Mouse (Mus musculus): ENCODE results near the gene Sik3. TPM values are rescaled to one million over a fixed set of nuclear protein-coding genes. Genes with fewer than 3 reads are reported as not detected.

The Sik3 gene
- polyA plus RNA-seq, 1 experiment from 2014 or later: 6.4 TPM

DNA sequence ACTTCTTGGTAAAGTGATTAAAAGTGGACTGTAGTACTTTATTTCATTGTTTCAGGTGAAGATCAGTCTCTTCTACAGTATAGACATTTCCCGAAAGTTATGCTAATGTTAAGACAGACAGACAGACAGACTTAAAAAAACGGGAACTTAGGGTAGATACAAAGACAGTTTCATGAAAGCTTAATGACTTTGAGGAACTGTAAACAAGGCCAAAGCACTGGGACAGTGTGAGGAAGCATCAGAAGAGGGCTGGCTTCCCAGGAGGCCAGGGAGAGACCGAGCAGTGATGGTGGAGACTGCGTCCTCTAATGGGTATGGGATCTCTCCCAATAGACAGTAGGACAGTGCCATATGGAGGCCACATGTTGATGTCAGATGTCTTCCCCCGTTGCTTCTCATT lies 86.5 kb downstream of the Sik3 start:
- WGBS: 92% methylated on average over 5 of the region's 5 CpGs
- no peaks in the 10 kb centered on the region for H3K27me3 ChIP-seq (ENCODE audit: insufficient read depth, poor library complexity, severe bottlenecking)
- H3K4me1 ChIP-seq: peaks cover 6% of the 10 kb centered on the region
- H3K9me3 ChIP-seq: no peaks in the 10 kb centered on the region
- no peak overlapping the region for H3K4me3 ChIP-seq
- H3K36me3 ChIP-seq: no peaks in the 10 kb centered on the region
- DNase-seq (ENCODE audit: low spot score): no peak
- no peak overlapping the region for H3K27ac ChIP-seq

- Histone ChIP-seq H3K27me3 (ENCODE audit: insufficient read depth, poor library complexity, severe bottlenecking) (no peaks in the 10 kb centered on the region), H3K4me1 (peaks cover 9% of the 10 kb centered on the region), H3K27ac (no peak overlapping the region), H3K4me3 (no peak overlapping the region), H3K36me3 (no peaks in the 10 kb centered on the region), H3K9me3 (no peaks in the 10 kb centered on the region)
- WGBS: 94% methylated on average over 7 of the region's 7 CpGs
- no peak for DNase-seq (ENCODE audit: low spot score)
These were observed 90.5 kb downstream of the Sik3 start for GRCm38 (mm10) chr9:46103154-46103553.

DNA sequence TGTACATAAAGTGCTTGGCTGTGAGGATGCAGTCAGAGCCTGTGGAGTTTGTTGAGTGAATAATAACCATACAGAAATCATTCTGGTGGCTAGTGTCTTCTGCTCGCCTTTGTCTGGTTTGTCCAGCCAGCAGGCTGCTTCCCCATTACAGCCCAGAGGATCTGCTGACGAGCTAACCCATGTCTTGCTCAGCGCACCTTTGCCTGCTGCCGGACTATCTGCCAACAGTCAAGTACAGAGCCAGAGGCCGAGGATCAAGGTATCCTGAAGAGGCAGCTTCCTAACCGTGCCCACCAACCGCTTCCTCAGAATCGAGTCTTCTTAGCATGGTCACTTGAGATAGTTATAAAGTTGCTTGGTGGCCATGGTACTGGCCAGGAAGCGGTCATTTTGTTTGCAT lies 93.5 kb downstream of the Sik3 start:
- WGBS: 79% methylated on average over 9 of the region's 9 CpGs
- no peak for DNase-seq (ENCODE audit: low spot score)
- Histone ChIP-seq H3K27me3 (ENCODE audit: insufficient read depth, poor library complexity, severe bottlenecking) (no peaks in the 10 kb centered on the region), H3K4me3 (no peak overlapping the region), H3K9me3 (no peaks in the 10 kb centered on the region), H3K36me3 (no peaks in the 10 kb centered on the region), H3K27ac (no peak overlapping the region), H3K4me1 (peaks cover 12% of the 10 kb centered on the region)

GRCm38 (mm10) chr9:46110648-46111047 lies 98.0 kb downstream of the Sik3 start:
- H3K36me3 ChIP-seq: no peaks in the 10 kb centered on the region
- H3K4me3 ChIP-seq: peak overlapping the region; percentile 13; the same call in 1 of the 2 replicates
- H3K27me3 ChIP-seq (ENCODE audit: insufficient read depth, poor library complexity, severe bottlenecking): no peaks in the 10 kb centered on the region
- H3K4me1 ChIP-seq: peaks cover 36% of the 10 kb centered on the region
- no peak for DNase-seq (ENCODE audit: low spot score)
- peak overlapping the region; percentile 42; the same call in 1 of the 2 replicates for H3K27ac ChIP-seq
- H3K9me3 ChIP-seq: no peaks in the 10 kb centered on the region
- 40% methylated on average over 7 of the region's 7 CpGs for WGBS

GRCm38 (mm10) chr9:46111334-46111733 lies 98.7 kb downstream of the Sik3 start:
- H3K4me1 ChIP-seq: peaks cover 39% of the 10 kb centered on the region
- H3K9me3 ChIP-seq: no peaks in the 10 kb centered on the region
- no peak overlapping the region for H3K4me3 ChIP-seq
- H3K27me3 ChIP-seq (ENCODE audit: insufficient read depth, poor library complexity, severe bottlenecking): no peaks in the 10 kb centered on the region
- no peaks in the 10 kb centered on the region for H3K36me3 ChIP-seq
- H3K27ac ChIP-seq: no peak overlapping the region
- no peak for DNase-seq (ENCODE audit: low spot score)

GRCm38 (mm10) chr9:46112246-46112645 lies 99.6 kb downstream of the Sik3 start:
- Histone ChIP-seq H3K36me3 (no peaks in the 10 kb centered on the region), H3K27ac (0 out of 2 replicates have a peak overlapping the region, but pooled peaks have one; percentile 16), H3K27me3 (ENCODE audit: insufficient read depth, poor library complexity, severe bottlenecking) (no peaks in the 10 kb centered on the region), H3K4me1 (peaks cover 38% of the 10 kb centered on the region), H3K9me3 (no peaks in the 10 kb centered on the region), H3K4me3 (no peak overlapping the region)
- no peak for DNase-seq (ENCODE audit: low spot score)
- 53% methylated on average over 5 of the region's 5 CpGs for WGBS

GRCm38 (mm10) chr9:46118844-46119385 lies 106.3 kb downstream of the Sik3 start:
- Histone ChIP-seq H3K4me1 (peaks cover 33% of the 10 kb centered on the region), H3K27ac (no peak overlapping the region), H3K4me3 (no peak overlapping the region), H3K9me3 (no peaks in the 10 kb centered on the region), H3K36me3 (peaks cover 4% of the 10 kb centered on the region; the same call in 1 of the 2 replicates), H3K27me3 (ENCODE audit: insufficient read depth, poor library complexity, severe bottlenecking) (peaks cover 10% of the 10 kb centered on the region)
- 93% methylated on average over 8 of the region's 8 CpGs for WGBS
- DNase-seq (ENCODE audit: low spot score): no peak

GRCm38 (mm10) chr9:46119943-46120441 lies 107.4 kb downstream of the Sik3 start:
- DNase-seq (ENCODE audit: low spot score): peak; percentile 93
- H3K4me3 ChIP-seq: no peak overlapping the region
- H3K27ac ChIP-seq: peak overlapping the region; percentile 69; the same call in 1 of the 2 replicates
- peaks cover 12% of the 10 kb centered on the region; the same call in 1 of the 2 replicates for H3K36me3 ChIP-seq
- H3K9me3 ChIP-seq: no peaks in the 10 kb centered on the region
- 6% methylated on average over 6 of the region's 6 CpGs for WGBS
- peaks cover 33% of the 10 kb centered on the region for H3K4me1 ChIP-seq
- peaks cover 18% of the 10 kb centered on the region for H3K27me3 ChIP-seq (ENCODE audit: insufficient read depth, poor library complexity, severe bottlenecking)

GRCm38 (mm10) chr9:46120468-46121253 lies 108.0 kb downstream of the Sik3 start:
- Histone ChIP-seq H3K4me3 (no peak overlapping the region), H3K4me1 (peaks cover 26% of the 10 kb centered on the region), H3K36me3 (peaks cover 19% of the 10 kb centered on the region; the same call in 1 of the 2 replicates), H3K27me3 (ENCODE audit: insufficient read depth, poor library complexity, severe bottlenecking) (peaks cover 18% of the 10 kb centered on the region), H3K9me3 (no peaks in the 10 kb centered on the region), H3K27ac (peak overlapping the region; percentile 69; the same call in 1 of the 2 replicates)
- no peak for DNase-seq (ENCODE audit: low spot score)
- 76% methylated on average over 6 of the region's 6 CpGs for WGBS

GRCm38 (mm10) chr9:46121486-46121885 lies 108.9 kb downstream of the Sik3 start:
- DNase-seq (ENCODE audit: low spot score): no peak
- no peaks in the 10 kb centered on the region for H3K9me3 ChIP-seq
- no peak overlapping the region for H3K4me3 ChIP-seq
- H3K4me1 ChIP-seq: peaks cover 20% of the 10 kb centered on the region
- H3K36me3 ChIP-seq: peaks cover 23% of the 10 kb centered on the region; the same call in 1 of the 2 replicates
- WGBS: 77% methylated on average over 4 of the region's 4 CpGs
- peaks cover 24% of the 10 kb centered on the region for H3K27me3 ChIP-seq (ENCODE audit: insufficient read depth, poor library complexity, severe bottlenecking)
- H3K27ac ChIP-seq: no peak overlapping the region

DNA sequence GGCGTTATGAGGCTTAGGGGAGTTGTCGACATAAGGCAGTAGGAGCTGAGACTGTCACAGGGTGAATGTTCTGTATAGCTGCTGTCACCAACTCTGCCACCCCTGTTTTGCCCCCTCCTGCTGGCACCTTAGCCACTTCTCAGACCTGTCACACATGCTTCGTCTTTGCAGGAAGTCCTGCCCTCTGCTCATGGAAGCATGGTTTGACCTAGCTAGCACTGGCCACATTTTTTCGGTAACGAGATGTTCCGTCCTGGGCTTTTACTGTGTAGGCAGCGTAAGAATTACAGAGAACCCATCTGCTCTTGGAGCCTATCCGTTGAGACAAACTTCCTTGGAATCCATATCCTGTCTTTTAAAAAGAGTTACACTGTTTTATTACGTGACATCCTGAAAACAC lies 110.1 kb downstream of the Sik3 start:
- Histone ChIP-seq H3K36me3 (peaks cover 23% of the 10 kb centered on the region; the same call in 1 of the 2 replicates), H3K27me3 (ENCODE audit: insufficient read depth, poor library complexity, severe bottlenecking) (peaks cover 26% of the 10 kb centered on the region), H3K4me3 (no peak overlapping the region), H3K4me1 (peaks cover 31% of the 10 kb centered on the region), H3K9me3 (no peaks in the 10 kb centered on the region), H3K27ac (no peak overlapping the region)
- no peak for DNase-seq (ENCODE audit: low spot score)
- WGBS: 79% methylated on average over 9 of the region's 9 CpGs

DNA sequence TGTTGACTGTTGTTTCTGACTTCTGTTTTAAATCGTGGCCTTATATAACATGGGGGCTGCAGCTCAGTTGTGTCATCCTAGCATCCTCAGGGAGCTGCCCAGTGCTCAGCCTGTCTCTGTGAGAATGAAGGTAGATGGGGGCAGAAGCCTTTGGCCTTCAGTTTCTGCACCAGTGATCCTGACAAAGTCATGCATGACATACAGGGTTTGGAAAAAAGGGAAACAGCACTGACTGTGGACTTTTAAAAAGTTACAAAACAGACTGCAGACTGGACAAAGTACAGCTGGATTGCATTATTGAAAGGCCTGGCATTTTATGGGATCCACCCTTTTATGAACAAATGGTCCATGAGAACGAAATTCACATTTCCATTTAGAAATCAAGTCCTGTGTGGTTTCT lies 113.7 kb downstream of the Sik3 start:
- WGBS: 87% methylated on average over 2 of the region's 2 CpGs
- no peak for DNase-seq (ENCODE audit: low spot score)
- peaks cover 48% of the 10 kb centered on the region for H3K27me3 ChIP-seq (ENCODE audit: insufficient read depth, poor library complexity, severe bottlenecking)
- peaks cover 25% of the 10 kb centered on the region; the same call in 1 of the 2 replicates for H3K36me3 ChIP-seq
- no peaks in the 10 kb centered on the region for H3K9me3 ChIP-seq
- no peak overlapping the region for H3K4me3 ChIP-seq
- no peak overlapping the region for H3K27ac ChIP-seq
- peaks cover 27% of the 10 kb centered on the region for H3K4me1 ChIP-seq

- no peaks in the 10 kb centered on the region for H3K9me3 ChIP-seq
- no peak overlapping the region for H3K27ac ChIP-seq
- 56% methylated on average over 5 of the region's 5 CpGs for WGBS
- no peak for DNase-seq (ENCODE audit: low spot score)
- H3K27me3 ChIP-seq (ENCODE audit: insufficient read depth, poor library complexity, severe bottlenecking): peaks cover 59% of the 10 kb centered on the region
- H3K36me3 ChIP-seq: peaks cover 25% of the 10 kb centered on the region; the same call in 1 of the 2 replicates
- H3K4me3 ChIP-seq: no peak overlapping the region
- H3K4me1 ChIP-seq: peaks cover 22% of the 10 kb centered on the region
These were observed 114.7 kb downstream of the Sik3 start for GRCm38 (mm10) chr9:46127326-46127725.
